Mouse (Mus musculus): ENCODE measurements around the gene Ern1.

DNA sequence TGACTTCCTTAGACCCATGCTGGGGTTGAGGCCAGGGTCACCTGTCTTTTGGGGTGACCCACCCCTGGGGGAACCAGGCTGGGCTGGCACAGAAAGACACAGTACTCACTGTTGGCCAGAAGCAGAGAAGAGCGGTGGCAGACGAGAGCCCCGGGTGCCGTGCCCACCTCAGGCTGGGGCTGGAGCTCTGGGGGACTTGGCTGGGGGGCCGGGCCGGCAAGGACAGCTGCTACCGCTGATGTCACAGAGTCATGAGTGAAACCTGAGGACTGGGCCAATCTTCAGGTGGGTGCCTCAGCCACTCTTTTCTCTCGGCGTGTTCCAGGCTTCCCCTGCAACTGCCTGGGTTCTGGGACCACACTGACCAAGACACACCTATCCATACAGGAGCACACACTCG lies 122.3 kb downstream of the Ern1 start, which contains the start of gene Prr29:
- TF ChIP-seq CTCF (IDR thresholded peaks at IDR 0.05) = no peak
- TF ChIP-seq EP300 (IDR thresholded peaks at IDR 0.05) = no peak
